Mouse (Mus musculus) gastrocnemius, adult 2 months (tissue): Measurements from ENCODE around the gene Spag7. TPM values are rescaled to one million over a fixed set of nuclear protein-coding genes. Genes with fewer than 3 reads are reported as not detected.

Experiments
- DNase-seq: peaks from one replicate; pipeline ENCODE4 v3.0.0; 2022
- H3K27ac ChIP-seq: fragments of 200-600 bp; 2 replicates; pipeline ENCODE4 v1.8.1; 2022; ENCODE audit warnings: mild to moderate bottlenecking
- H3K4me3 ChIP-seq: fragments of 200-600 bp; 2 replicates; pipeline ENCODE4 v1.8.1; 2022; ENCODE audit warnings: mild to moderate bottlenecking, moderate library complexity
- CTCF ChIP-seq: fragments of 200-600 bp; IDR thresholded peaks from 2 replicates; pipeline ENCODE4 v1.8.1; 2022; ENCODE audit warnings: antibody characterized with exemption, mild to moderate bottlenecking, moderate library complexity
- intact Hi-C: fragments of 180-260 bp; cut with DNase I; formaldehyde crosslinking; loops from one replicate; pipeline ENCODE4 v1.15.1; 2025
- total RNA-seq, 2 experiments: library from RNA; stranded (reverse); gene quantifications; 2 replicates each; pipeline ENCODE4 v1.2.3; 2021

Spag7 gene
- total RNA-seq, 2 experiments from 2014 or later = 86.3 to 86.4 TPM

DNA sequence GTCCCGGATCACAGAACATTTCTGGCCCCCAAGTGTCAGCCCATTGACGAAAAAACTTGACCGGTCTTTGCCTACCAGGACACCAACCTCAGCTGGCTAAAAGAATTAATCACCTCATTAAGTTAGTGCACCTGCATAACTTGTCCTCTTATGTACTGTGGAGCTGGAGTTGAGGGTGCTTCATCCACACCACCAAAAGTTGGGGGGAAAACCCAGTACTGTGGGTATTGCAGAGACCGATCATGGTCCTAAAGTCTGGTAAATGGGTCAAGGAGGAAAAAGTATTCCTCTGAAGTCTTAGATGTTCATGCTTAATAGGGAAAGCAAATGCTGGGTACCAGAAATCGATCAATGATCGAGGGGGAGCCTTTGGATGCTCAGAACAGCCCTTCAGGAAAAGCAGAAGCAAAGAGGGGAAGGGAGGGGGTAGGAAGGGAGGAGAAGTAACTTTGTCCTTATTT lies 16.3 kb downstream of the Spag7 start:
- intact Hi-C loops = no loop called here
- DNase-seq = no peak
- Histone ChIP-seq H3K27ac (peak overlapping the region; percentile 92), H3K4me3 (peak overlapping the region; percentile 94)
- no peak for TF ChIP-seq CTCF

DNA sequence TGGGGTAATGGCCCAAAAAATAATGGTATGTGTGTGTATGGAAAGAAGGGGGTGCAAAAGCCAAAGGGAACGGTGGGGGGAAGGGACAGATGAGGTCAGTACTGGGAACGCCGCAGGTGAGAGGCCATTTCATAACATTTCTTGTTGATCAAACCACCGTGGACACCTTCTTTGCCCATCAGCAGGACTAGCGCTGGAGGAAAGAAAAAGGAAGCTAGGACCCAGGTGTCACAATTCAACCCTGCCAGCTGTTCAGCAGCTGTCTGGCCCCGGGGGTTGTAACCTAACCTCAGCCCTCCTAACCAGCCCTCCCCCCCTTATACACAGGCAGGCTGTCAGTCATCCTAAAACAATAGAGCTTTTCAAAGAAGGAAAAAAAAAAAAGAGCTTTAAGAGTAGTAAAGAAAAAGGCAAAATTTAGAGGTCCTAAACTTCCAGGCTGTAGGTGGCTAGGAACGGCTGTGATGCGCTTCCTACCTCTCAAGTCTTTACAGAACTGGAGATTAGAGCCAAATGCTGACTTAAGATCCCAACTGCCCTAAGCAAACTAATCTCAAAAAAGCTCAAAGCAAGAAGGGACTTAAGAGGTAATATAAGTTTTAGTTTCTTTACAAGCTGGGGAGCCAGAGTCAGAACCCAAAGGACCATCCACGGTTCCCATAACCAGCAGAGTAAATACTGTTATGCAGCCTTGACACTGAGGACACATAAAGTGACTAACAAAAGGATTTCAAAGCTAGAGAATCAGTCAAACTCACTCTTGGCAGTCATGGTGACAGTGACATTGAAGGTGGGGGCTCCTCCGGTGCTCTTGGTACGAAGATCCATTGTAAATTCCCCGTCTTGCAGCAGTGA lies 17.0 kb downstream of the Spag7 start:
- no peak for TF ChIP-seq CTCF
- intact Hi-C loops = no loop called here
- Histone ChIP-seq H3K4me3 (peak overlapping the region; percentile 94), H3K27ac (peak overlapping the region; percentile 92)
- no peak for DNase-seq

DNA sequence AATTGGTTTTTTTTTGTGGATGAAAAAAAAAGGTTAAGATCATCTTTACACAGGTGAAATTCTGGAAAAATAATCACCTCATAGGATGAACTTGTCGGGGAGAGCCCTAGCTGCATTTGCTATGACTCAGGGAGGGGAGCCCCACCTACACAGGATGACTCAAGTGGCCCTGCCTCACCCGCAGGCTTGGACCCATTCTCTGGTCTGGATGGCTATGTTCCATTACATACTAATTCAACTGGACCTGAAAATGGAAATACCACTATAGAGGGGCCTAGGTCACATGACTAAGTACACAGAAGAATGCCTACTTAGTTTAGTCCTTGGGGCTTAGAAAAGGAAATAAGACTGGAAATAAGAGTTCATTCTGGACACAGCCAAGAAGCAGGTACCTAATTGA lies 17.8 kb downstream of the Spag7 start:
- TF ChIP-seq CTCF = no peak
- DNase-seq = no peak
- peak overlapping the region; percentile 92 for H3K27ac ChIP-seq
- intact Hi-C loops = no loop called here
- peak overlapping the region; percentile 94 for H3K4me3 ChIP-seq

DNA sequence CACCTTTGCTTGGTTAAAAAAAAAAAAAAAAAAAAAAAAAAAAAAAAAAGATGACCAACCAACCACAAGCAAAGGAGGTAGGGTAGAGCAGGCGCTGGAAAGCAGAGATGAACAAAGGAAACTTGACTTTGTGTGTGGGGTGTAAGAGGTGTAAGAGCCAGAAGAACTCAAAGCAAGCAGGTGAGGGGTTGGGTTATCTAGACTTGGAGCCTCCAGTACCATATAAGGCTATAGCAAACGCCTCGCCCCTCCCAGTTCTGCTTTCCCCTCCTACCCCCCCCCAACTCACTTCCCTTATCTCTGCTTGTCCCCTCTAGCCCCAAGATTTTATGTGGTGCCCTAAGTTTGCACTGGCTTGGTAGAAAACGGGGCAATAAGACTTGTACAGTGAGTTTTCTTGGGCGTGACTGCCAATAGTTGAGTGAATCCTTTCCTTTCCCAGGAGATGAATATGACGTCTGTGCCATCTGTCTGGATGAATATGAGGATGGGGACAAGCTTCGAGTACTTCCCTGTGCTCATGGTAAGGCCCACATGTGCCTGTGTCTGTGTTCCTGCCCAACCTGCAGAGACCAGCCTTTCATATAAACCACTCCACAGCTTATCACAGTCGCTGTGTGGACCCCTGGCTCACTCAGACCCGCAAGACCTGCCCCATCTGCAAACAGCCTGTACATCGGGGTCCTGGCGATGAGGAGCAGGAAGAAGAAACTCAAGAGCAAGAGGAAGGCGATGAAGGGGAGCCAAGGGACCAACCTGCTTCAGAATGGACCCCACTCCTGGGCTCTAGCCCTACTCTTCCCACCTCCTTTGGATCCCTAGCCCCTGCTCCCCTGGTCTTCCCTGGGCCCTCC lies 18.7 kb downstream of the Spag7 start:
- intact Hi-C loops = no loop called here
- no peak for DNase-seq
- TF ChIP-seq CTCF = no peak
- Histone ChIP-seq H3K27ac (peak overlapping the region; percentile 92), H3K4me3 (peak overlapping the region; percentile 38)

DNA sequence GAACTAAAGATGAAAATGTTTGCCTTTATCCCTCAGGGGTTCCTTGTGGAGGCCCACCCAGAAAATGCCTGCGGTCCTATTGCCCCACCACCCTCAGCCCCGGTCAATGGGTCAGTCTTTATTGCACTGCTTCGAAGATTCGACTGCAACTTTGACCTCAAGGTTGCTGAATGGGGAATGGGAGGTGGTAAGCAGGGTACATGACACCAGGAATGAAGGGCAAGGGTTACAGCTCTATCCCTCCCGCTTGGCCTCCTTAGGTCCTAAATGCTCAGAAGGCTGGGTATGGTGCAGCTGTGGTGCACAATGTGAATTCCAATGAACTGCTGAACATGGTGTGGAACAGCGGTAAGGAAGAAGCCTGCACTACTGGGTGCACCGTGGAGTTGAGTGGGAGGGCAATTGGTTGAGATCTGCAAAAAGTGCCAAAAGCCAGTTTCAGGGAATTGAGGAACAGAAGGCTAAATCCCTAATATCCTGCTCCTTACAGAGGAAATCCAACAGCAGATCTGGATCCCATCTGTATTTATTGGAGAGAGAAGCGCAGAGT lies 20.0 kb downstream of the Spag7 start:
- no peak for DNase-seq
- peak overlapping the region; percentile 92; the same call in 1 of the 2 replicates for H3K27ac ChIP-seq
- H3K4me3 ChIP-seq = peak overlapping the region; percentile 91
- TF ChIP-seq CTCF = no peak
- intact Hi-C loops = loop anchor here (2.0 to 10.0 kb wide), 2 partner anchors 50 to 654 kb away; partner anchors contain the start of genes Gabarap and Phf23

DNA sequence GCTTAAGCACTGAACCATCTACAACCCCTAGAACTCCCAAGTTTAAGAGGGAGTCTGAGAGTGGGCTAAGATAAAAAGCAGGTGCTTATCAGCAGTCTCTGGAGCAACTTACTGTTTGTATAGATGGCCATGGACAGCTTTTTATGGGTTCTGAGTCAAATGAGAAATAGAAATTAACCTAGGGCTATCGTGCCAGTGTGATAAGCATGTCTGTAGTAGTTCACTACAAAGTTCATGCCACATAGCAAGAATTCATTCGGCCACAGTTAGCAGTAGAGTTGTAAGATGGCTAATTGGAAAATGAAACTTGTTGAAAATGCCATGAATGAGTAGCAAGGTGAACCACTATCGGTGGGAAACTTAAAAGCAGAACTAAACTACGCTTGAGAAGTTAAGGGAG lies 20.7 kb downstream of the Spag7 start:
- intact Hi-C loops = loop anchor here (2.0 to 10.0 kb wide), 2 partner anchors 50 to 654 kb away; partner anchors contain the start of genes Gabarap and Phf23
- H3K27ac ChIP-seq = peak overlapping the region; percentile 94

DNA sequence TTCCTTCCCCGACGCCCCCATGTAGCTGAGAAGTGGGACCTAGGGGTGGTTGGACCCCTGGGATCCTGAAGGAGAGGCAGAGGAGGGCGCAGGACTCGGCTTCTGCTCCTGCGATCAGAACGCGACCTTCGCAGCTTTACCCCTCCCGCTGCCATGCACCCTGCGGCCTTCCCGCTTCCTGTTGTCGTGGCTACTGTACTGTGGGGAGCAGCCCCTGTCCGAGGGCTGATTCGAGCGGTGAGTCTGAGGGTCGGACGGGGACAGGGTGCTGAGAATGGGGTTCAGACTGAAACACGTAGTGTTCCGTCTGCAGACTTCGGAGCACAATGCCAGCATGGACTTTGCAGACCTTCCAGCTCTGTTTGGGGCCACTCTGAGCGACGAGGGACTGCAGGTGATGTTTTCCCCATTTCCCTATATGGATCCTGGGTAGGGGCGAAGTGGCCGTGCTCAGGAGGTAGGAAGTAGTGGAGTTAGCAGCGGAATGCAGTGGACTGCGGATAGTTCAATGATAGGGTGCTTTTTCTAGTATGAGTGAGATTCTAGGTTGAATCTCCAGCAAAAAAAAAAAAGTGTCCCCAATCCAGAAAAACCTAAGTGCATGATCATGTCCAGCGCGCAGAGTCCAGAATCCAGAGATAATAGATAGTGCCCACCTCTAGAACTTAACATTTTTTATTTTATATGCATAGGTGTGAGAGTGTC lies 21.3 kb downstream of the Spag7 start:
- peak overlapping the region; percentile 94 for H3K27ac ChIP-seq
- intact Hi-C loops = loop anchor here (2.0 to 10.0 kb wide), 2 partner anchors 51 to 653 kb away; partner anchors contain the start of genes Gabarap and Phf23
- no peak for TF ChIP-seq CTCF
- peak; percentile 60 for DNase-seq
- H3K4me3 ChIP-seq = peak overlapping the region; percentile 91

More for the DNA sequence above, 20.7 kb downstream of the Spag7 start:
- no peak for TF ChIP-seq CTCF
- no peak for DNase-seq
- peak overlapping the region; percentile 91 for H3K4me3 ChIP-seq

DNA sequence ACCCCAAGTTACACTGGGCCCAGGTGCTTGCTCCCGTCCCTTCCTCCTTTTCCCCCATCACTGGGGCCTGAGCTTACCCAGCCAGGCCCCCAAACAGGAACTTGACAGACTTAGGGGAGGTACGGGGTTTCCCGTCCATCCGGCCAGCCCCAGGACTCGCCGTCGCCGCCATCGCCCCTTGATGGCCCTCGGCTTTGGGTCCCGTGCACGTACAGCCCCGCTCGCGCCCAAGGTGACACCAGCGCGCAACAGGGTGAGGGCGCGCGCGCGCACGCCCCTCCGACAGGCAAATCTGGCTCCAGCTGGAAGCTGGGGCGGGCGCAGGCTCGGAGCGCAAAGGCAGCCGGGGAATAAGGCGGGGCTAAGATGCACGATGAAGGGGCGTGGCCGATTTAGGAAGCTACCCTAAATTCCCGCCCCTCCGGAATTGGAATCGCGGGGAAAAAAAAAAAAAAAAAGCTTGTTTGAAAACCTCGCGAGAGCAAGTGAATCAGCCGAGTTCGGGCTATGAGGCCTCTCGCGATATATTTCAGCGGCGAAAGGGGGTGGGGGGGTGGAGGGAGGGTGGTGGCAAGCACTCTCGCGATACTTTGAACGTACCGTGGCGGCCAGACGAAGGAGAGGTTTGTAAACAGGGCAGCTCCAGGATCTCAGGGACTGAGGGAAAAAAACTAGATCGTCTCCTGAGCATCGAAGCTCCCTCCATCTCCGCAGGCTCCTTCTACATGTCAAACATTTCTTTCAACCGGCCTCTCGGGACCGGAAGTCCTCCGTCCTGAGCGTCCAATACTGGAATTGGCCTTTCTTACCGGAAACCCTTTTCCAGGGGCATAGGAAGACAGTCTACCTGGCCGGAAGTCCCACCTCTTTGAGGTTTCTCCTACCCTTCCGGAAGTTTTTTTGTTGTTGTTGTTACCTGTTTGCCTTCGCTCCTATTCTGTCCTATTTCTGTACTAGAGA lies 22.2 kb downstream of the Spag7 start, which contains the start of the genes Rnf167 and Slc25a11:
Gene Rnf167 (plus strand): TSS at position 545 of the 960 bp plus-strand sequence.
Gene Slc25a11 (minus strand): TSS at position 789 of the 960 bp plus-strand sequence.
- peak; percentile 98 for DNase-seq
- intact Hi-C loops = loop anchor here (10.0 kb wide), 1 partner anchor 652 kb away; the partner anchor contains the start of genes Gabarap and Phf23
- no peak; the same call in 1 of the 2 replicates for TF ChIP-seq CTCF
- peak within 1 kb of the TSS; percentile 91 for H3K4me3 ChIP-seq
- H3K27ac ChIP-seq = peak within 1 kb of the TSS; percentile 97

DNA sequence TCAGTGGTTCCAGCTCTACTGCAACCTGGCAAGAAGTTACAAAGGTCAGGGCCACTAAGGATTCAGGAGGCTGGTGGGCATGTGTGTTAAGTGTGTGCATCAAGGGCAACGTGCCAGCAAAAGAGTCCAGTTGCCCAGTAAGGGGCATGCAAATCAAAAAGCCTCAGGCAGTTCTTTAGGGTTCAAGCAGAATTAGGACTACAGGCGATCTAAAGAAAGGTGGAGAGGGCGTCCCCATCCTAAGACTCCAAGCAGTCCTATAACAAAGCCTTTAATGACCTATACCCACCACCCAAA lies 23.0 kb downstream of the Spag7 start:
- TF ChIP-seq CTCF = no peak
- intact Hi-C loops = loop anchor here (10.0 kb wide), 1 partner anchor 651 kb away; the partner anchor contains the start of genes Gabarap and Phf23
- DNase-seq = no peak
- Histone ChIP-seq H3K4me3 (peak overlapping the region; percentile 91), H3K27ac (peak overlapping the region; percentile 97)

DNA sequence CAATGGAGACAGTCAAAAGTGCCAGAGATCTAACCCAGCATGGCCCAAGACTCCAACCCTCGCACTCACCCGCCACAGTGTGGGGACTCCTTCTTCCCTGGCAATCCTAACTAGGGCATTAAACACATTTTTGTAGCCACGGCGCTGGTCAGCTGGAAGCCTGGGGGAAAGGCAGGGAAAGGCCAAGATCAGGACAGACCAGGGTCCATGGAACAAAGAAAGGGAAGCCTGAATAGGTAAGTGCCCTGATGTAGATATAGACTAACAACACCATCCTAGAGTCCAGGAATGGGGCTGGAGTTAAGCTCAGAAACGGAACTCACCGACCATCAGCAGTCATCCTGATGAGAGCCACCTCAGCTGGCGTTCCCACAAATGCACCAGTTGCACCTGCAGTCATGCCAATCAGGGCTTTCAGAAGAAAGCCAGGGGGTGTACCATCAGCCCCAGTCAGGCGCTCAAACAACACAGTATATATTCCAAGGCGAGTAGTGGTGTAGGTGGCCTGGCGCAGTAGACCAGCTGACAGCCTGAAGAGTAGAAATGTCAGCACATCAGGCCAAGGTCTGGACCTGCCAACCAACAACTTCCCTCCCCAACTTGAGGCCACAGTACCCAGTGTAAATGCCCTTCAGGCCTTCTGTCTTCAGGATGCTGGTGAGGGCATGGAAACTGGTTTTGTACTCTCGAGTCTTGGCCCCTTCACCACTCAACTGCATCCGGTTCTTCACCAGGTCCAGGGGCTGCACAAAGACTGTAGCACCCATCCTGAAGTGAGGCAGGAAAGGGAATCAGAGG lies 23.6 kb downstream of the Spag7 start:
- DNase-seq = no peak
- H3K27ac ChIP-seq = peak overlapping the region; percentile 97
- no peak for TF ChIP-seq CTCF
- peak overlapping the region; percentile 91 for H3K4me3 ChIP-seq
- intact Hi-C loops = loop anchor here (10.0 kb wide), 1 partner anchor 651 kb away; the partner anchor contains the start of genes Gabarap and Phf23
